Mouse (Mus musculus): ENCODE measurements around the gene Gm3404.
A peak's percentile ranks its signal among the peaks of the same experiment; 100 is the strongest.
"Not testable (repeated sequence)": the region's sequence is repeated elsewhere in the genome, so short reads cannot be mapped to it uniquely, and the experiment has no call there.

The Gm3404 gene

DNA sequence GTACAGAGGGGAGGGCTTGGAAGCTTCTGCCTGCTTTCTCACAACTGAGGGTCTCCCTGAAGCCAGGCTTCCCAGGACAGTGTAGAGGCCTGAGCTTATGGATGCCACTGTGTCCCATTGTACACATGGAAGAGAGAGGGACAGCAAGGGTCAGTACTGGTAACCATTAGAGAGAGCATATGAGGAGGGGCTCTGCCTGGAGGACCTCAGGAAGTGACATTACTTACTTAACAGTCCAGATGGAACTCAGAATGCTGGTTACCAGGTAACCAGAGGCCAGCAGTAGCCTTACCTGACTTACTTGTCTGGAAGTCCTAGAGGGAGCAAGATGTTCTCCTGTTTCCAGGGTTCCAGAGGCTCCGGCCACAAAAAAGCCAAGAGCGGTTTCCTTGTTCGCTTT is at the start of gene Gm3404:
Gene Gm3404, plus strand, starts transcription at position 301 of the 400 bp plus-strand sequence.
- DNase-seq (ENCODE audit: low spot score in 2 of 2) = not testable (repeated sequence)

DNA sequence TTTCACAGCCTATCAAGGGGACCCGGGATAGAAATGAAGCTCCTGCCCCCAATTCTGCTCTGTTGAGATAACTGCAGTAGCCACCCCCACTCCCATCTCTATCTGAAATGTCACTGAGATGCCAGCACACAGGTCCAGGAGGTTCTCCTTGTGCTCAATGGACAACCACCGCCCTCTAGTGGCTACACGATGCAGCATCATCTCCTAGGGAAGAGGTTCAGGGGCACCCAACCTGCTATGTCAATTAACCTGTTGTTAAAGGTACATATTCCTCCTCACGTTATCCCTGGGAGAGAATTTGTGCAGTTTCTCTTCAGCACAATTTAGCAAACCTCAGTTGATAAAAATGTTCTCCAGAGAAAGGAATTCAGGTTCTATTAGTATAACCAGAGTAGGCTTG is 46.0 kb upstream of the Gm3404 start:
- peak in 1 of 2 experiments; percentile 43 for DNase-seq (ENCODE audit: low spot score in 2 of 2)

DNA sequence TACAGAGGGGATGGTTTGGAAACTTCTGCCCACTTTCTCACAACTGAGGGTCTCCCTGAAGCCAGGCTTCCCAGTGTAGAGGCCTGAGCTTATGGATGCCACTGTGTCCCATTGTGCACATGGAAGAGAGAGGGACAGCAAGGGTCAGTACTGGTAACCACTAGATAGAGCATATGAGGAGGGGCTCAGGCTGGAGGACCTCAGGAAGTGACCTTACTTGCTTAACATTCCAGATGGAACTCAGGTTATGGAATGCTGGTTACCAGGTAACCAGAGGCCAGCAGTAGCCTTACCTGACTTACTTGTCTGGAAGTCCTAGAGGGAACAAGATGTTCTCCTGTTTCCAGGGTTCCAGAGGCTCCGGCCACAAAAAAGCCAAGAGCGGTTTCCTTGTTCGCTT is 43.9 kb upstream of the Gm3404 start, which contains the start of gene Gm6408:
Gene Gm6408, plus strand, starts transcription at position 301 of the 400 bp plus-strand sequence.
- DNase-seq (ENCODE audit: low spot score in 2 of 2) = not testable (repeated sequence)

DNA sequence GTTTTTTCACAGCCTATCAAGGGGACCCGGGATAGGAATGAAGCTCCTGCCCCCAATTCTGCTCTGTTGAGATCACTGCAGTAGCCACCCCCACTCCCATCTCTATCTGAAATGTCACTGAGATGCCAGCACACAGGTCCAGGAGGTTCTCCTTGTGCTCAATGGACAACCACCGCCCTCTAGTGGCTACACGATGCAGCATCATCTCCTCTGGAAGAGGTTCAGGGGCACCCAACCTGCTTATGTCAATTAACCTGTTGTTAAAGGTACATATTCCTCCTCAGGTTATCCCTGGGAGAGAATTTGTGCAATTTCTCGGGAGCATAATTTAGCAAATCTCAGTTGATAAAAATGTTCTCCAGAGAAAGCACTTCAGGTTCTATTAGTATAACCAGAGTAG is 36.6 kb upstream of the Gm3404 start:
- DNase-seq (ENCODE audit: low spot score in 2 of 2) = peak in 1 of 2 experiments; percentile 25

DNA sequence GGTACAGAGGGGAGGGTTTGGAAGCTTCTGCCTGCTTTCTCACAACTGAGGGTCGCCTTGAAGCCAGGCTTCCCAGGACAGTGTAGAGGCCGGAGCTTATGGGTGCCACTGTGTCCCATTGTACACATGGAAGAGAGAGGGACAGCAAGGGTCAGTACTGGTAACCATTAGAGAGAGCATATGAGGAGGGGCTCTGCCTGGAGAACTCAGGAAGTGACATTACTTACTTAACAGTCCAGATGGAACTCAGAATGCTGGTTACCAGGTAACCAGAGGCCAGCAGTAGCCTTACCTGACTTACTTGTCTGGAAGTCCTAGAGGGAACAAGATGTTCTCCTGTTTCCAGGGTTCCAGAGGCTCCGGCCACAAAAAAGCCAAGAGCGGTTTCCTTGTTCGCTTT is 34.5 kb upstream of the Gm3404 start, which contains the start of gene Gm6370:
Gene Gm6370, plus strand, starts transcription at position 301 of the 400 bp plus-strand sequence.
- DNase-seq (ENCODE audit: low spot score in 2 of 2) = not testable (repeated sequence)

DNA sequence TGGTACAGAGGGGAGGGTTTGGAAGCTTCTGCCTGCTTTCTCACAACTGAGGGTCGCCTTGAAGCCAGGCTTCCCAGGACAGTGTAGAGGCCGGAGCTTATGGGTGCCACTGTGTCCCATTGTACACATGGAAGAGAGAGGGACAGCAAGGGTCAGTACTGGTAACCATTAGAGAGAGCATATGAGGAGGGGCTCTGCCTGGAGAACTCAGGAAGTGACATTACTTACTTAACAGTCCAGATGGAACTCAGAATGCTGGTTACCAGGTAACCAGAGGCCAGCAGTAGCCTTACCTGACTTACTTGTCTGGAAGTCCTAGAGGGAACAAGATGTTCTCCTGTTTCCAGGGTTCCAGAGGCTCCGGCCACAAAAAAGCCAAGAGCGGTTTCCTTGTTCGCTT is 23.5 kb upstream of the Gm3404 start, which contains the start of gene 4930449I24Rik:
Gene 4930449I24Rik, plus strand, starts transcription at position 301 of the 400 bp plus-strand sequence.
- not testable (repeated sequence) for DNase-seq (ENCODE audit: low spot score in 2 of 2)

DNA sequence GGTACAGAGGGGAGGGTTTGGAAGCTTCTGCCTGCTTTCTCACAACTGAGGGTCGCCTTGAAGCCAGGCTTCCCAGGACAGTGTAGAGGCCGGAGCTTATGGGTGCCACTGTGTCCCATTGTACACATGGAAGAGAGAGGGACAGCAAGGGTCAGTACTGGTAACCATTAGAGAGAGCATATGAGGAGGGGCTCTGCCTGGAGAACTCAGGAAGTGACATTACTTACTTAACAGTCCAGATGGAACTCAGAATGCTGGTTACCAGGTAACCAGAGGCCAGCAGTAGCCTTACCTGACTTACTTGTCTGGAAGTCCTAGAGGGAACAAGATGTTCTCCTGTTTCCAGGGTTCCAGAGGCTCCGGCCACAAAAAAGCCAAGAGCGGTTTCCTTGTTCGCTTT is 11.8 kb upstream of the Gm3404 start, which contains the start of gene Gm3402:
Gene Gm3402, plus strand, starts transcription at position 301 of the 400 bp plus-strand sequence.
- not testable (repeated sequence) for DNase-seq (ENCODE audit: low spot score in 2 of 2)

DNA sequence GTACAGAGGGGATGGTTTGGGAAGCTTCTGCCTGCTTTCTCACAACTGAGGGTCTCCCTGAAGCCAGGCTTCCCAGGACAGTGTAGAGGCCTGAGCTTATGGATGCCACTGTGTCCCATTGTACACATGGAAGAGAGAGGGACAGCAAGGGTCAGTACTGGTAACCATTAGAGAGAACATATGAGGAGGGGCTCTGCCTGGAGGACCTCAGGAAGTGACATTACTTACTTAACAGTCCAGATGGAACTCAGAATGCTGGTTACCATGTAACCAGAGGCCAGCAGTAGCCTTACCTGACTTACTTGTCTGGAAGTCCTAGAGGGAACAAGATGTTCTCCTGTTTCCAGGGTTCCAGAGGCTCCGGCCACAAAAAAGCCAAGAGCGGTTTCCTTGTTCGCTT is 11.7 kb downstream of the Gm3404 start, which contains the start of gene Gm3409:
Gene Gm3409, plus strand, starts transcription at position 301 of the 400 bp plus-strand sequence.
- not testable (repeated sequence) for DNase-seq (ENCODE audit: low spot score in 2 of 2)

DNA sequence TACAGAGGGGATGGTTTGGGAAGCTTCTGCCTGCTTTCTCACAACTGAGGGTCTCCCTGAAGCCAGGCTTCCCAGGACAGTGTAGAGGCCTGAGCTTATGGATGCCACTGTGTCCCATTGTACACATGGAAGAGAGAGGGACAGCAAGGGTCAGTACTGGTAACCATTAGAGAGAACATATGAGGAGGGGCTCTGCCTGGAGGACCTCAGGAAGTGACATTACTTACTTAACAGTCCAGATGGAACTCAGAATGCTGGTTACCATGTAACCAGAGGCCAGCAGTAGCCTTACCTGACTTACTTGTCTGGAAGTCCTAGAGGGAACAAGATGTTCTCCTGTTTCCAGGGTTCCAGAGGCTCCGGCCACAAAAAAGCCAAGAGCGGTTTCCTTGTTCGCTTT is 30.2 kb downstream of the Gm3404 start, which contains the start of gene Gm3415:
Gene Gm3415, plus strand, starts transcription at position 301 of the 400 bp plus-strand sequence.
- not testable (repeated sequence) for DNase-seq (ENCODE audit: low spot score in 2 of 2)

DNA sequence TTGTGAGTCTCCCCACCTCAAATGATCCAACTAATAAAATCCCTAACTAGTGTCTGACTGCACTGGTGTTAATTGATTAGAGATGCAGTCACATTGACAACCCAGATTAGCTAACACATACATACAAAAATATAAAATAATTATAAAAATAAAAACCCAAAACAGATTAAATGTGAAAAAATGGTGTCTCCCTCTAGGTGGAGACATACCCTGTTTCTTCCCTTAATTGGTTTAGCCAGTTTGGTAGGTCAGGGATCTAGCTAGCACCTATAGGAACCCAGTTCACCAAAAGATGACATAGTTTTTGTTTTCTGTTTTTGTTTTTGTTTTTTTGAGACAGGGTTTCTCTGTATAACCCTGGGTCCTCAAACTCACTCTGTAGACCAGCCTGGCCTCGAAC is 38.7 kb downstream of the Gm3404 start:
- no peak for DNase-seq (ENCODE audit: low spot score in 2 of 2)

DNA sequence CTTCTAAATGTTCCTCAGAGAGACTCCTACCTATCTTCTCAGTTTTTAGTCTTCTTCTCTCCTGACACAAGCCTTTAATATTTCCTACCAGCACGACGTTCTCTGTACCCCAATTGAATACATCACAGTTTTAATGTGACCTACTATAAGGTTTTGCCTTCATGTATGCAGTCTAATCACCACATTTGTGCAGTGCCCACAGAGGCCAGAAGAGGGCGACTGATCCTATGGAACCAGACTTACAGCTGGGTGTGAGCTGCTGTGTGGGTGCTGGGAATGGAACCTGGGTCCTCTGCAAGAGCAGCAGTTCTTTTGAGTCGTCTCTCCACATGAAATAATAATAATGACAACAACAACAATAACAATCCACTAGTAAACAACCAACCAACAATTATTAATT is 41.5 kb downstream of the Gm3404 start:
- DNase-seq (ENCODE audit: low spot score in 2 of 2) = peak in 1 of 2 experiments; percentile 21

DNA sequence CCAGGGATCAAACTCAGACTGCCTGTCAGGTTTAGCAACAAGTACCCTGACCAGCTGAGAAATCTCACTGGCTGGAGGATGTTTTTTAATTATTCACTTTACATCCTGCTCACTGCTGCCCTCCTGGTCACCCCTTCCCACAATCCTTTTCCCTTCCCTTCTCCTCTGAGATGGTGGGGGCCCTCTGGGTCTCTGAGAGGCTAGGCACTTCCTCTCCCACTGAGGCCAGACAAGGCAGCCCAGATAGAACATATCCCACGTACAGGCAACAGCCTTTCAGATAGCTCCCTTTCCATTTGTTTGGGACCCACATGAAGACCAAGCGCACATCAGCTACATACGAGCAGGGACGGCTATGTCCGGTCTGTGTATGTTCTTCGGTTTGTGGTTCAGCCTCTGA is 44.6 kb downstream of the Gm3404 start:
- DNase-seq (ENCODE audit: low spot score in 2 of 2) = not testable (repeated sequence)

DNA sequence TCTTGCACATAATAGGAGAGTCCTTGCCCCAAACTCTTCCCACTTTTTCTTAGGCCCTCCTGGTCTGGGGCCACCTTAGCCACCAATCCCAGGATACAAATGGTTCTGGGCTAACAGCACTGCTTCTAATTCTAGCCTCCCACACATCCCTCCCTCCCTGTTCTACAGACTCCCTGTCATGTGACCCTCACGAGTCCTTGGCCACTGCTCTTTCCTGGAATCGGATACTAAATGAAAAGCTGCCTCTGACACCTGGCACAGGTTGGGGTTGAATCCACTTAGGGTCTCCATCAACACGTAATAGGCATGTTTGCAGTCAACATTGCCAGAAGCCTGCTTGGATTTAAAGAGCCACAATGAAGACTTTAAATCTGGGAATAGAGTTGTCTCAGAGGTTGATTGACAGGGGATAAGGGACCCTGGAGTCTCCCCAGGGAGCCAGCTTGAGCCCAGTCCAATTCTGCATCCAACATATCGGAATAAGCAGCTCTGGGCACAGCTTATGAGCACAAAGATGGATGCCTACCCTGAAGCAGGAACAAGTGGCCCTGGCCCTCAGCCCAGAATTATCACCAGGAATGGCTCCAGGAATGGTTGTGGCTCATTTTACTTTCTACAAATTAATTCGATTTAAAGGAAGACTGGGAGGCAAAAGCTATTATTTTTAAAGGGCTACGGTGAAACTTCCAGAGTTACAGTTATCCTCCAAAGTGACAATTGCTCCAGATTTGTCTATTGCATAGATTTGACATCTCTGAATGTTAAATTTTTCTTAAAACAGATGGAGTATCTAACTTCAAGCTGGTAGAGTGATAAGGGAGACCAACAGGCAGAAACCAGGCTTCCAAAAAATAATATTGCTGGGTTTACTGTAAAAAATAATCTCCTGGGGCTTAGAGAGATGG is 46.5 kb downstream of the Gm3404 start:
- DNase-seq (ENCODE audit: low spot score in 2 of 2) = not testable (repeated sequence)

DNA sequence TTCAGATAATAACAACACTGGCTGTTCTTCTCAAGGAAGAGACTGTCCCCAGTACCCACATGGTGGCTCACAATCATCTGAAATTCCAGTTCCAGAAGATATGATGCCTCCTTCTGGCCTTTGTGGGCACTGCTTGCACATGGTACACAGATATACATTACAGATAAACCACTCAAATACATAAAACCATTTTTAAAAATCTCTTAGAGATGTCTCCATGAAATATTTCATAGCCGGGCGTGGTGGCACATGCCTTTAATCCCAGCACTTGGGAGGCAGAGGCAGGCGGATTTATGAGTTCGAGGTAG is 47.1 kb downstream of the Gm3404 start:
- DNase-seq (ENCODE audit: low spot score in 2 of 2) = not testable (repeated sequence)

DNA sequence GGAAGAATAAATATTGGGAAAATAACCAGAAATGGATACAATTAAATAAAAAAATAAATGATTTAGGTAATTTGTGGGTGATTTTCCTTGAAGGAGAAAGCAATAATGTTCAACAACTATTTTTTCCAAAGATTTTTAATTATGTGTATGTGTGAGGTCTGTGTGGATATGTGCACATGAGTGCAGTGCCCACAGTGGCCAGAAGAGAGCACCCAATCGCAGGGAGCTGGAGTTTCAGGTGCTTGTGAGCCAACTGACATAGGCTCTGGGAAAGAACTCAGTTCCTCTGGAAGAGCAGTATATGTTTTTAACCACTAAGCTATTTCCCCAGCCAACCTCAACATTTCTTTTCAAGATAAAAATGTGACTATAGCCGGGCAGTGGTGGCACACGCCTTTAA is 51.1 kb downstream of the Gm3404 start:
- DNase-seq (ENCODE audit: low spot score in 2 of 2) = no peak

Measured in cerebellum, postnatal 4 days (tissue).